Mouse (Mus musculus) heart, postnatal 25 days (tissue): ENCODE data around the gene Vamp1. TPM values are rescaled to one million over a fixed set of nuclear protein-coding genes. Genes with fewer than 3 reads are reported as not detected.

Experiments used
- DNase-seq: peaks from one replicate; pipeline ENCODE4 v3.0.0; 2022; ENCODE audit warnings: low spot score
- intact Hi-C: fragments of 180-260 bp; cut with DNase I; formaldehyde crosslinking; loops from one replicate; pipeline ENCODE4 v1.15.1; 2025
- total RNA-seq, 2 experiments: library from RNA; stranded (reverse); gene quantifications; 2 replicates each; pipeline ENCODE4 v1.2.3; 2021

The Vamp1 gene
- total RNA-seq, result 1 to 10 TPM; 6.2 to 6.3 TPM

- peak; percentile 92 for DNase-seq
- intact Hi-C loops, result loop anchor here (2.0 to 5.0 kb wide), 2 partner anchors 23 to 152 kb away; no protein-coding TSS in a partner anchor
Observed at GRCm38 (mm10) chr6:125215148-125215954, at the start of gene Vamp1. Vamp1 (plus strand) TSS chr6:125215551.

- intact Hi-C loops, result no loop called here
- peak; percentile 88 for DNase-seq
Observed at GRCm38 (mm10) chr6:125166051-125166751, 49.1 kb upstream of the Vamp1 start, which contains the start of gene Gapdh. Gapdh (minus strand) TSS chr6:125166467.

GRCm38 (mm10) chr6:125166861-125167650 lies 48.3 kb upstream of the Vamp1 start:
- DNase-seq, result peak; percentile 53
- intact Hi-C loops, result no loop called here

GRCm38 (mm10) chr6:125168086-125168485 lies 47.3 kb upstream of the Vamp1 start:
- intact Hi-C loops, result no loop called here
- DNase-seq, result no peak

- intact Hi-C loops, result no loop called here
- DNase-seq, result no peak
Observed at GRCm38 (mm10) chr6:125170194-125170593, 45.2 kb upstream of the Vamp1 start.

- intact Hi-C loops, result no loop called here
- DNase-seq, result no peak
Observed at GRCm38 (mm10) chr6:125172474-125172873, 42.9 kb upstream of the Vamp1 start.

GRCm38 (mm10) chr6:125173256-125173655 lies 42.1 kb upstream of the Vamp1 start:
- intact Hi-C loops, result no loop called here

GRCm38 (mm10) chr6:125175469-125175868 lies 39.9 kb upstream of the Vamp1 start:
- no peak for DNase-seq
- intact Hi-C loops, result no loop called here

More at GRCm38 (mm10) chr6:125173256-125173655, 42.1 kb upstream of the Vamp1 start:
- no peak for DNase-seq

- intact Hi-C loops, result no loop called here
- no peak for DNase-seq
Observed at GRCm38 (mm10) chr6:125179601-125180000, 35.8 kb upstream of the Vamp1 start.

- intact Hi-C loops, result no loop called here
- no peak for DNase-seq
Observed at GRCm38 (mm10) chr6:125182133-125182532, 33.2 kb upstream of the Vamp1 start.

GRCm38 (mm10) chr6:125186203-125186602 lies 29.1 kb upstream of the Vamp1 start:
- intact Hi-C loops, result no loop called here
- DNase-seq, result no peak

GRCm38 (mm10) chr6:125190816-125191215 lies 24.5 kb upstream of the Vamp1 start:
- no peak for DNase-seq
- intact Hi-C loops, result loop anchor here (2.0 kb wide), 1 partner anchor 26 kb away; no protein-coding TSS in a partner anchor

GRCm38 (mm10) chr6:125191332-125192015 lies 23.9 kb upstream of the Vamp1 start, which contains the start of the genes Ncapd2 and Mrpl51:
Ncapd2 (minus strand) TSS chr6:125191701.
Mrpl51 (plus strand) TSS chr6:125191801.
- DNase-seq, result peak; percentile 93
- intact Hi-C loops, result loop anchor here (2.0 kb wide), 2 partner anchors 23 to 27 kb away; partner anchors contain the start of gene Vamp1

GRCm38 (mm10) chr6:125192016-125192714 lies 23.2 kb upstream of the Vamp1 start:
- intact Hi-C loops, result loop anchor here (2.0 kb wide), 1 partner anchor 23 kb away; the partner anchor contains the start of gene Vamp1
- peak; percentile 79 for DNase-seq

- DNase-seq, result no peak
- intact Hi-C loops, result loop anchor here (2.0 kb wide), 1 partner anchor 22 kb away; the partner anchor contains the start of gene Vamp1
Observed at GRCm38 (mm10) chr6:125192841-125193240, 22.5 kb upstream of the Vamp1 start.

- intact Hi-C loops, result loop anchor here (2.0 kb wide), 1 partner anchor 21 kb away; the partner anchor contains the start of gene Vamp1
- no peak for DNase-seq
Observed at GRCm38 (mm10) chr6:125193390-125193789, 22.0 kb upstream of the Vamp1 start.

- intact Hi-C loops, result no loop called here
- no peak for DNase-seq
Observed at GRCm38 (mm10) chr6:125195541-125196075, 19.7 kb upstream of the Vamp1 start.

GRCm38 (mm10) chr6:125196301-125196700 lies 19.1 kb upstream of the Vamp1 start:
- DNase-seq, result no peak
- intact Hi-C loops, result no loop called here
